Comparison of ENCODE assay signal across 25 mouse cellular contexts in genomic region chr3:51391591-51391990, GRCm38 (mm10). TPM values are rescaled to one million over a fixed set of nuclear protein-coding genes. Genes with fewer than 3 reads are reported as not detected.
DNase-seq lines count a peak whose midpoint lies in the region; ATAC-seq lines count a peak whose summit lies in the region.
"Had no signal": no experiment of that assay in that cellular context is flagged by ENCODE, and none has a peak within 500 bp of the region (broad histone marks: within the 10 kb centered on the region; RNA-seq: fewer than 3 reads in every experiment).

No protein-coding gene starts in this region.

- H3K27me3 ChIP-seq in midbrain, embryonic 11.5 days (ENCODE audit: control insufficient read depth, insufficient read depth, low read length): peaks cover 4% of the 10 kb centered on the region; the same call in 1 of the 2 replicates
- peaks cover 14% of the 10 kb centered on the region; the same call in 1 of the 2 replicates for H3K27me3 ChIP-seq in midbrain, embryonic 15.5 days (replicated peaks)

- no peak overlapping the region for H3K27ac ChIP-seq in midbrain, embryonic 11.5 days (ENCODE audit: low read depth, low read length)
- no peak overlapping the region for H3K27ac ChIP-seq in midbrain, embryonic 15.5 days
- H3K27ac ChIP-seq: embryonic facial prominence, embryonic 10.5 days; embryonic facial prominence, embryonic 13.5 days; forebrain, embryonic 12.5 days; forebrain, embryonic 15.5 days; heart, embryonic 13.5 days; hindbrain, embryonic 14.5 days had no signal

- no peak overlapping the region for H3K9ac ChIP-seq in midbrain, embryonic 11.5 days (ENCODE audit: low read length)
- no peak overlapping the region for H3K9ac ChIP-seq in midbrain, embryonic 15.5 days
- H3K9ac ChIP-seq: embryonic facial prominence, embryonic 13.5 days; forebrain, embryonic 12.5 days; forebrain, embryonic 15.5 days; heart, embryonic 13.5 days; hindbrain, embryonic 14.5 days had no signal

- no peaks in the 10 kb centered on the region for H3K9me3 ChIP-seq in midbrain, embryonic 11.5 days (ENCODE audit: control insufficient read depth, low read length)
- no peaks in the 10 kb centered on the region for H3K9me3 ChIP-seq in midbrain, embryonic 15.5 days
- H3K9me3 ChIP-seq: embryonic facial prominence, embryonic 10.5 days; embryonic facial prominence, embryonic 13.5 days; forebrain, embryonic 12.5 days; forebrain, embryonic 15.5 days; heart, embryonic 13.5 days had no signal

- WGBS in midbrain, embryonic 11.5 days: 97% methylated on average over 5 of the region's 5 CpGs
- WGBS in midbrain, embryonic 15.5 days: 98% methylated on average over 5 of the region's 5 CpGs

- DNase-seq in adrenal gland, adult (ENCODE audit: inconsistent age in 2 of 2, low spot score in 1 of 2): peak; percentile 81 to 90
- no peak for DNase-seq in adrenal gland, postnatal 4 days (ENCODE audit: low spot score in 2 of 2)
- DNase-seq in midbrain, embryonic 11.5 days (ENCODE audit: low spot score, missing footprints): peak; percentile 47
- peak; percentile 61 for DNase-seq in adrenal gland, postnatal 14 days
- no peak for DNase-seq in testis, postnatal 10 days (ENCODE audit: low spot score)
- no peak for DNase-seq in retina, embryonic 14.5 days (ENCODE audit: low spot score)
- DNase-seq: B cell, adult 2 months; cerebellum, adult 11-12 months; cerebellum, adult 8-10 months; cerebellum, postnatal 10 days; cerebellum, postnatal 36 days; embryo, embryonic 11 days; gastrocnemius, postnatal 25 days; heart, adult 18-20 months; heart, postnatal 14 days; heart, postnatal 4 days; kidney, adult 11 months had no signal

- ATAC-seq in midbrain, embryonic 11.5 days (ENCODE audit: low FRiP score): no peak
- no peak for ATAC-seq in midbrain, embryonic 15.5 days (replicated peaks)
- ATAC-seq: forebrain, embryonic 15.5 days had no signal

- H3K36me3 ChIP-seq in midbrain, embryonic 11.5 days (ENCODE audit: control insufficient read depth, insufficient read depth, low read length): no peaks in the 10 kb centered on the region
- H3K36me3 ChIP-seq in midbrain, embryonic 15.5 days (replicated peaks): no peaks in the 10 kb centered on the region
- H3K36me3 ChIP-seq: embryonic facial prominence, embryonic 10.5 days; embryonic facial prominence, embryonic 13.5 days; forebrain, embryonic 12.5 days; forebrain, embryonic 15.5 days; heart, embryonic 13.5 days had no signal

- H3K4me1 ChIP-seq in midbrain, embryonic 11.5 days (ENCODE audit: control insufficient read depth, insufficient read depth, low read length): peaks cover 3% of the 10 kb centered on the region; the same call in 1 of the 2 replicates
- peaks cover 14% of the 10 kb centered on the region for H3K4me1 ChIP-seq in midbrain, embryonic 15.5 days

- no peak overlapping the region for H3K4me3 ChIP-seq in midbrain, embryonic 11.5 days (ENCODE audit: low read depth, low read length)
- H3K4me3 ChIP-seq in midbrain, embryonic 15.5 days: no peak overlapping the region
- H3K4me3 ChIP-seq: embryonic facial prominence, embryonic 10.5 days; embryonic facial prominence, embryonic 13.5 days; erythroblast, embryonic 14.5 days; forebrain, embryonic 12.5 days; forebrain, embryonic 15.5 days; heart, embryonic 13.5 days had no signal

- no peak overlapping the region for H3K4me2 ChIP-seq in midbrain, embryonic 11.5 days
- H3K4me2 ChIP-seq in midbrain, embryonic 15.5 days: no peak overlapping the region
- H3K4me2 ChIP-seq: embryonic facial prominence, embryonic 13.5 days; forebrain, embryonic 12.5 days; forebrain, embryonic 15.5 days; heart, embryonic 13.5 days; hindbrain, embryonic 14.5 days had no signal

RNA-seq across cellular contexts. Expression of gene Mgarp, which starts 4.9 kb away (rescaled TPM):
- total RNA-seq in adrenal gland, postnatal 4 days (2021): 100 to 1,000 TPM; 477 to 530 TPM
- polyA plus RNA-seq in midbrain, embryonic 11.5 days (2014; fragmentation: Nextera tagmentation; extraction: Ambion mirVana): 22.5 and 26.9 TPM in 2 replicates
- polyA plus RNA-seq in midbrain, embryonic 15.5 days (2015; fragmentation: Nextera tagmentation; extraction: Ambion mirVana): 1.0 and 2.1 TPM in 2 replicates
- 308 and 324 TPM in 2 replicates for total RNA-seq in adrenal gland, postnatal 14 days (2021)
- total RNA-seq: gastrocnemius, postnatal 25 days had no signal

RNA-seq across cellular contexts. Expression of gene Ndufc1, which starts 17.2 kb away (rescaled TPM):
- total RNA-seq in adrenal gland, postnatal 4 days (2021): 100 to 1,000 TPM; 492 to 529 TPM
- 739 and 783 TPM in 2 replicates for polyA plus RNA-seq in midbrain, embryonic 11.5 days (2014; fragmentation: Nextera tagmentation; extraction: Ambion mirVana)
- 603 and 679 TPM in 2 replicates for polyA plus RNA-seq in midbrain, embryonic 15.5 days (2015; fragmentation: Nextera tagmentation; extraction: Ambion mirVana)
- total RNA-seq in adrenal gland, postnatal 14 days (2021): 888 and 904 TPM in 2 replicates

RNA-seq across cellular contexts. Expression of gene Naa15, which starts 23.4 kb away (rescaled TPM):
- 10 to 100 TPM; 56.8 to 63.5 TPM for total RNA-seq in adrenal gland, postnatal 4 days (2021)
- polyA plus RNA-seq in midbrain, embryonic 11.5 days (2014; fragmentation: Nextera tagmentation; extraction: Ambion mirVana): 54.5 and 57.0 TPM in 2 replicates
- polyA plus RNA-seq in midbrain, embryonic 15.5 days (2015; fragmentation: Nextera tagmentation; extraction: Ambion mirVana): 48.7 and 51.1 TPM in 2 replicates
- 47.8 and 50.1 TPM in 2 replicates for total RNA-seq in adrenal gland, postnatal 14 days (2021)

RNA-seq across cellular contexts. Expression of gene Elf2, which starts 51.1 kb away (rescaled TPM):
- total RNA-seq in adrenal gland, postnatal 4 days (2021): 100 to 1,000 TPM; 122 to 124 TPM
- 42.8 and 47.4 TPM in 2 replicates for polyA plus RNA-seq in midbrain, embryonic 11.5 days (2014; fragmentation: Nextera tagmentation; extraction: Ambion mirVana)
- polyA plus RNA-seq in midbrain, embryonic 15.5 days (2015; fragmentation: Nextera tagmentation; extraction: Ambion mirVana): 39.6 and 44.9 TPM in 2 replicates
- total RNA-seq in adrenal gland, postnatal 14 days (2021): 87.8 and 88.4 TPM in 2 replicates

Comparison
In these comparisons a context has a peak if more than half of its experiments do, and no peak if none do; other contexts are left out.
1. DNase-seq: peak in adrenal gland, adult (2 of 2), midbrain, embryonic 11.5 days (single experiment) and adrenal gland, postnatal 14 days (single experiment); none in adrenal gland, postnatal 4 days (0 of 2), testis, postnatal 10 days (single experiment) and retina, embryonic 14.5 days (single experiment).